Mouse (Mus musculus) small intestine, adult 2 months (tissue): ENCODE data around the gene Tmem30c. TPM values are rescaled to one million over a fixed set of nuclear protein-coding genes. Genes with fewer than 3 reads are reported as not detected.

ENCODE experiments used
- H3K27ac ChIP-seq: fragments of 200-500 bp; 2 replicates; pipeline ENCODE4 v1.5.1; 2012; ENCODE audit warnings: low read depth, low read length, control low read depth, inconsistent platforms; ENCODE audit not compliant: insufficient read depth
- H3K27me3 ChIP-seq: fragments of 200-500 bp; 2 replicates; pipeline ENCODE4 v1.6.1; 2012; ENCODE audit warnings: mild to moderate bottlenecking, moderate library complexity, low read length, inconsistent platforms; ENCODE audit not compliant: control insufficient read depth, insufficient read depth
- H3K36me3 ChIP-seq: fragments of 200-500 bp; 2 replicates; pipeline ENCODE4 v1.6.1; 2012; ENCODE audit warnings: mild to moderate bottlenecking, low read length, control low read depth, inconsistent platforms; ENCODE audit not compliant: control insufficient read depth, insufficient read depth
- H3K4me1 ChIP-seq: fragments of 200-500 bp; 2 replicates; pipeline ENCODE4 v1.6.1; 2012; ENCODE audit warnings: low read length, inconsistent platforms, mixed read lengths; ENCODE audit not compliant: control insufficient read depth, insufficient read depth, insufficient read length
- H3K4me3 ChIP-seq: fragments of 200-500 bp; 2 replicates; pipeline ENCODE4 v1.5.1; 2012; ENCODE audit warnings: low read depth, mild to moderate bottlenecking, control low read depth, inconsistent platforms, low read length, moderate library complexity
- CTCF ChIP-seq: fragments of 200-500 bp; IDR thresholded peaks from 2 replicates; pipeline ENCODE4 v1.5.1; 2012; ENCODE audit warnings: low read depth, mild to moderate bottlenecking, control low read depth, inconsistent platforms, low read length, moderate library complexity, mixed read lengths; ENCODE audit not compliant: insufficient replicate concordance, insufficient read length; ENCODE audit errors: extremely low read depth
- POLR2A ChIP-seq: fragments of 200-500 bp; IDR thresholded peaks from 2 replicates; pipeline ENCODE4 v1.6.1; 2012; ENCODE audit warnings: low read depth, mild to moderate bottlenecking, control low read depth, inconsistent platforms, low read length, moderate library complexity
- WGBS: fragments of 180-500 bp; shearing (Covaris S2); methylation state at CpG from one replicate; pipeline ENCODE4 v1.1.7; 2018; 5-methylcytosine and 5-hydroxymethylcytosine counted together
- polyA plus RNA-seq: library from polyadenylated mRNA; depleted of rRNA; stranded (reverse); fragments of >200 nt; gene quantifications from 2 replicates; pipeline ENCODE4 v1.2.3, GENCODE M21; 2012; rRNA removed

The Tmem30c gene
- polyA plus RNA-seq: not detected in 2 replicates

GRCm38 (mm10) chr16:57292765-57293164, at the start of gene Tmem30c:
Tmem30c (minus strand) TSS chr16:57292865.
- Histone ChIP-seq H3K4me3 (no peak within 1 kb of the TSS), H3K4me1 (no peaks in the 10 kb centered on the region), H3K27ac (no peak within 1 kb of the TSS), H3K36me3 (no peaks in the 10 kb centered on the region), H3K27me3 (no peaks in the 10 kb centered on the region)
- WGBS: 78% methylated on average over 2 of the region's 2 CpGs
- TF ChIP-seq POLR2A: no peak
- TF ChIP-seq CTCF: no peak

GRCm38 (mm10) chr16:57340613-57340898, 47.9 kb upstream of the Tmem30c start:
- Histone ChIP-seq H3K27ac (no peak overlapping the region), H3K27me3 (no peaks in the 10 kb centered on the region), H3K4me3 (no peak overlapping the region), H3K4me1 (no peaks in the 10 kb centered on the region), H3K36me3 (no peaks in the 10 kb centered on the region)
- TF ChIP-seq CTCF (no peak), POLR2A (no peak)
- WGBS: 56% methylated on average over 5 of the region's 5 CpGs

- Histone ChIP-seq H3K27me3 (no peaks in the 10 kb centered on the region), H3K4me3 (no peak overlapping the region), H3K36me3 (no peaks in the 10 kb centered on the region), H3K4me1 (no peaks in the 10 kb centered on the region), H3K27ac (no peak overlapping the region)
- 88% methylated on average over 8 of the region's 8 CpGs for WGBS
- TF ChIP-seq POLR2A (no peak), CTCF (no peak)
Measured at GRCm38 (mm10) chr16:57339765-57340612, 47.3 kb upstream of the Tmem30c start.

- no peak overlapping the region for H3K4me3 ChIP-seq
Measured at GRCm38 (mm10) chr16:57336770-57337423, 44.2 kb upstream of the Tmem30c start.

GRCm38 (mm10) chr16:57332301-57332700, 39.6 kb upstream of the Tmem30c start:
- Histone ChIP-seq H3K36me3 (no peaks in the 10 kb centered on the region), H3K27me3 (no peaks in the 10 kb centered on the region), H3K4me3 (no peak overlapping the region), H3K27ac (no peak overlapping the region), H3K4me1 (no peaks in the 10 kb centered on the region)
- no peak for TF ChIP-seq POLR2A
- TF ChIP-seq CTCF: no peak
- WGBS: 75% methylated on average over 7 of the region's 7 CpGs

More at GRCm38 (mm10) chr16:57336770-57337423, 44.2 kb upstream of the Tmem30c start:
- Histone ChIP-seq H3K27me3 (no peaks in the 10 kb centered on the region), H3K36me3 (no peaks in the 10 kb centered on the region), H3K4me1 (no peaks in the 10 kb centered on the region), H3K27ac (peak overlapping the region; percentile 86)
- 19% methylated on average over 11 of the region's 11 CpGs for WGBS
- no peak for TF ChIP-seq POLR2A
- no peak for TF ChIP-seq CTCF

GRCm38 (mm10) chr16:57330111-57330510, 37.4 kb upstream of the Tmem30c start:
- H3K4me1 ChIP-seq: no peaks in the 10 kb centered on the region
- no peaks in the 10 kb centered on the region for H3K27me3 ChIP-seq
- no peaks in the 10 kb centered on the region for H3K36me3 ChIP-seq
- TF ChIP-seq CTCF: no peak
- TF ChIP-seq POLR2A: no peak
- H3K4me3 ChIP-seq: no peak overlapping the region
- H3K27ac ChIP-seq: no peak overlapping the region
- 70% methylated on average over 2 of the region's 2 CpGs for WGBS

- H3K4me3 ChIP-seq: no peak overlapping the region
- TF ChIP-seq POLR2A: no peak
- no peak for TF ChIP-seq CTCF
- H3K4me1 ChIP-seq: no peaks in the 10 kb centered on the region
- no peaks in the 10 kb centered on the region for H3K27me3 ChIP-seq
- H3K27ac ChIP-seq: no peak overlapping the region
- no peaks in the 10 kb centered on the region for H3K36me3 ChIP-seq
- 80% methylated on average over 8 of the region's 8 CpGs for WGBS
Measured at GRCm38 (mm10) chr16:57329028-57329427, 36.4 kb upstream of the Tmem30c start.
